Mouse (Mus musculus): ENCODE measurements around the gene Zfp865. TPM values are rescaled to one million over a fixed set of nuclear protein-coding genes. Genes with fewer than 3 reads are reported as not detected.

Gene Zfp865
- total RNA-seq, 2 experiments from 2014 or later, result 43.8 to 45.9 TPM

GRCm38 (mm10) chr7:5046112-5046511 is 25.9 kb downstream of the Zfp865 start:
- intact Hi-C loops (cut with DNase I), result loop anchor here (10.0 kb wide), 1 partner anchor 111 kb away; no protein-coding TSS in a partner anchor
- no peak for DNase-seq

- no peak for DNase-seq
- intact Hi-C loops (cut with DNase I), result loop anchor here (10.0 kb wide), 1 partner anchor 113 kb away; no protein-coding TSS in a partner anchor
Observed at GRCm38 (mm10) chr7:5047313-5047712, 27.1 kb downstream of the Zfp865 start.

GRCm38 (mm10) chr7:5051193-5052192 is 31.3 kb downstream of the Zfp865 start, which contains the start of gene Zfp580:
Gene Zfp580 (plus strand): TSS chr7:5051538.
- intact Hi-C loops (cut with DNase I), result loop anchor here (5.0 kb wide), 1 partner anchor 34 kb away; the partner anchor contains the start of gene Gm44973
- DNase-seq, result peak; percentile 81

- intact Hi-C loops (cut with DNase I), result loop anchor here (5.0 kb wide), 1 partner anchor 35 kb away; the partner anchor contains the start of gene Gm44973
- DNase-seq, result no peak
Observed at GRCm38 (mm10) chr7:5052438-5052837, 32.3 kb downstream of the Zfp865 start.

- intact Hi-C loops (cut with DNase I), result loop anchor here (5.0 kb wide), 1 partner anchor 36 kb away; the partner anchor contains the start of gene Gm44973
- no peak for DNase-seq
Observed at GRCm38 (mm10) chr7:5052931-5053343, 32.8 kb downstream of the Zfp865 start.

- intact Hi-C loops (cut with DNase I), result loop anchor here (5.0 kb wide), 1 partner anchor 36 kb away; the partner anchor contains the start of gene Gm44973
- DNase-seq, result no peak
Observed at GRCm38 (mm10) chr7:5053456-5054179, 33.4 kb downstream of the Zfp865 start.

- intact Hi-C loops (cut with DNase I), result no loop called here
Observed at GRCm38 (mm10) chr7:5056651-5057263, 36.6 kb downstream of the Zfp865 start.

GRCm38 (mm10) chr7:5057381-5057780 is 37.2 kb downstream of the Zfp865 start:
- DNase-seq, result no peak
- intact Hi-C loops (cut with DNase I), result no loop called here

More at GRCm38 (mm10) chr7:5056651-5057263, 36.6 kb downstream of the Zfp865 start:
- DNase-seq, result peak; percentile 50

GRCm38 (mm10) chr7:5057804-5058203 is 37.6 kb downstream of the Zfp865 start:
- DNase-seq, result no peak
- intact Hi-C loops (cut with DNase I), result no loop called here

GRCm38 (mm10) chr7:5058631-5059030 is 38.5 kb downstream of the Zfp865 start:
- no peak for DNase-seq
- intact Hi-C loops (cut with DNase I), result no loop called here

GRCm38 (mm10) chr7:5059421-5059820 is 39.2 kb downstream of the Zfp865 start:
- intact Hi-C loops (cut with DNase I), result no loop called here
- no peak for DNase-seq

- DNase-seq, result peak; percentile 88
- intact Hi-C loops (cut with DNase I), result no loop called here
Observed at GRCm38 (mm10) chr7:5060239-5060731, 40.1 kb downstream of the Zfp865 start.

GRCm38 (mm10) chr7:5060944-5061773 is 41.0 kb downstream of the Zfp865 start:
- intact Hi-C loops (cut with DNase I), result no loop called here

GRCm38 (mm10) chr7:5061774-5062359 is 41.7 kb downstream of the Zfp865 start, which contains the start of gene U2af2:
Gene U2af2 (plus strand): TSS chr7:5062143.
- DNase-seq, result peak; percentile 97
- intact Hi-C loops (cut with DNase I), result no loop called here

More at GRCm38 (mm10) chr7:5060944-5061773, 41.0 kb downstream of the Zfp865 start:
- peak; percentile 99 for DNase-seq

GRCm38 (mm10) chr7:5062360-5063001 is 42.3 kb downstream of the Zfp865 start:
- peak; percentile 65 for DNase-seq
- intact Hi-C loops (cut with DNase I), result no loop called here

- intact Hi-C loops (cut with DNase I), result no loop called here
- DNase-seq, result no peak
Observed at GRCm38 (mm10) chr7:5064886-5065285, 44.7 kb downstream of the Zfp865 start.

- DNase-seq, result no peak
- intact Hi-C loops (cut with DNase I), result no loop called here
Observed at GRCm38 (mm10) chr7:5073586-5073985, 53.4 kb downstream of the Zfp865 start.

GRCm38 (mm10) chr7:5074984-5075383 is 54.8 kb downstream of the Zfp865 start:
- DNase-seq, result no peak
- intact Hi-C loops (cut with DNase I), result no loop called here
